Mouse (Mus musculus): ENCODE data around the gene Sec63. TPM values are rescaled to one million over a fixed set of nuclear protein-coding genes. Genes with fewer than 3 reads are reported as not detected.

The Sec63 gene
- polyA plus RNA-seq (2014; fragmentation: Illumina TruSeq; extraction: RNeasy Lipid Tissue Mini Kit (QIAGEN cat#74804); ENCODE audit: low read depth, low replicate concordance), result 128 TPM

DNA sequence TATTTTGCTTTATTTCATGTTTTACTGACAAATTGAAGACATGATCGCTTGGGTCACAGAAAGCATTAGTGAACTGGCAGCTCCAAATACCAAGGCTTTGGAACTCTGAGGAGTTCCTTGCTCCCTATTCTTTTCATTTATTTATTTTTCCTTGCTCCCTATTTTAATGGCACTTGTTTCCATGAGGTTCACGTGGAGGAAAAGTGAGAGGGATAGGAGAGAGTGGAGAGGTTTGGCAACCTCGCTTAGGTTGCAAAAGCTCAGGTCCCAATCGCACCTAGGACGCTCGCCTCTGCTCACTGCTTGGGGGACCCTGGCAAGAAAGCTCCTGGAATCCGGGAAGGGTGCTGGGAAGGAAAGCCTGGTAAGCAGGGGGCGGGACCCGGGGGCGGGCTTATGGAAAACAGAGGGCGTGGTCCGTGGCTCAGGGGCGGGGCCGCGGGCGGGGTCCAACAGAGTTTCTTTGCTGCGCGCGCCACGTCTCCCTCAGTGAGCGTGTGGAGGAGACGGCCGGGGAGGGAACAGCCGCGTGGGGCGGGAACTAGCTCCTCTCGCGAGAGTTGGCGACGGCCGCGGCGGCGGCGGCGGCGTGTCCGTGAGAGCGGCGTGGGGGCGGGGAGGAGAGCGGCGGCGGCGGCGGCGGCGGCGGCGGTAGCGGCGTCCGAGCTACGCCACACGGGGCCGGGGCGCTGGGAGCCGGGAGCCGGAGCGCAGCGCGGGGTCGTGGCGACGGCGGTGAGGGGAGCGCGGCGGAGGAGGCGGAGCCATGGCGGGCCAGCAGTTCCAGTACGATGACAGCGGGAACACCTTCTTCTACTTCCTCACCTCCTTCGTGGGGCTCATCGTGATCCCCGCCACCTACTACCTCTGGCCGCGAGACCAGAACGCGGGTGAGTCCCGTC lies at the start of gene Sec63:
Gene Sec63, plus strand, starts transcription at position 498 of the 902 bp plus-strand sequence.

DNA sequence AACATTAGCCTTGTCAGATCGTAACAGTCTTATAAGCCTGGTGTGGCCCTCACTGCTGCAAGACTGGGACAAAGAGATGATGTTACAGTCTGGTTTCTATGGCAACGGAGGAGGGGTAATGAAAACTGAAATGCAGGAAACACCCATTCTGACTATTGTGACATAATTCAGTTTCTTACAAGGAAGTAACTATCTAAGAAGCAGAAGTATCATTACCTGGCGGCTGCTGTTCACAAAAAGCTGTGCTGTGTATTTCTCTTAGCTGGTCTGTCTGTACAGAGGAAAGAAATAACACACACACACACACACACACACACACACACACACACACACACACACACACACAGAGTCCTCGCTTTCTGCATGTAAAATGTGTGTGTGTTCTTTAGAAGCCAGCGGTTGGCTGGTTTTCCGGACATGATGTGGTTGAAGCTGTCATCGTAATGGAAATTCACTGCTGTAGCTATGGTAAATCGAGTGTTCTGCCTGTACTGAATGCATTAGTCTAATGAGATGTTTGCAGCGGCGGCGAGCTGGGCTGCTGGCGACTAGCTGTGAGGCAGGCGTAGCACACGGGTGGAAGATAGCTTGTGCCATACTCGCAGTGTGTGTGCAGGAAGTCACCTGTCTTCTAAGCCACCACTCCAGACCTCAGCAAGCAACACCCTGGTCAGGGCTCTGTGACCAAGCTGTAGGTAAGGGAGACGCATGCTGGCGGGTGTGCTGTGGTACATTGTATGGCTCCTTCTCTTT lies 99.0 kb downstream of the Sec63 start, which contains the start of gene Scml4:
Gene Scml4, plus strand, starts transcription at position 212 of the 753 bp plus-strand sequence.

Other genes with a start within 250 kb of the Sec63 start
- gene Nr2e1, start 177.9 kb upstream of the Sec63 start, polyA plus RNA-seq (2014; fragmentation: Illumina TruSeq; extraction: RNeasy Lipid Tissue Mini Kit (QIAGEN cat#74804); ENCODE audit: low read depth, low replicate concordance), result not detected
- gene Ostm1, start 177.7 kb upstream of the Sec63 start, polyA plus RNA-seq (2014; fragmentation: Illumina TruSeq; extraction: RNeasy Lipid Tissue Mini Kit (QIAGEN cat#74804); ENCODE audit: low read depth, low replicate concordance), result 46.9 TPM
- 54.4 TPM for gene Scml4, start 98.9 kb downstream of the Sec63 start, polyA plus RNA-seq (2014; fragmentation: Illumina TruSeq; extraction: RNeasy Lipid Tissue Mini Kit (QIAGEN cat#74804); ENCODE audit: low read depth, low replicate concordance)

Data from sigmoid colon, adult 10 weeks (tissue).